Mouse (Mus musculus) MEL (cell line): ENCODE measurements around the gene C8b. TPM values are rescaled to one million over a fixed set of nuclear protein-coding genes. Genes with fewer than 3 reads are reported as not detected.

ENCODE experiments used
- DNase-seq: peaks from one replicate; pipeline ENCODE4 v3.0.0; 2011; ENCODE audit warnings: low read depth, low spot score
- H3K27ac ChIP-seq: 2 replicates; pipeline ENCODE4 v1.5.1; 2012; ENCODE audit warnings: low read depth, mild to moderate bottlenecking, control low read depth, low read length, moderate library complexity; ENCODE audit not compliant: control insufficient read depth
- H3K27me3 ChIP-seq, 2 experiments: fragments of 150-350 bp in 1 of 2; sonication (generic) in 1 of 2; 2 replicates each; pipeline ENCODE4 v1.6.1; 2012; ENCODE audit warnings: low read length in 2 of 2, mild to moderate bottlenecking in 2 of 2, improper control_type of control experiment in 1 of 2, moderate library complexity in 1 of 2; ENCODE audit not compliant: insufficient read depth in 2 of 2, control insufficient read depth in 1 of 2
- H3K36me3 ChIP-seq, 2 experiments: 2 replicates each; pipeline ENCODE4 v1.6.1; 2012 to 2014; ENCODE audit warnings: low read length in 2 of 2, improper control_type of control experiment in 1 of 2, inconsistent platforms in 1 of 2, mild to moderate bottlenecking in 1 of 2; ENCODE audit not compliant: insufficient read depth in 2 of 2, control insufficient read depth in 1 of 2
- H3K4me1 ChIP-seq, 2 experiments: fragments of 150-350 bp in 1 of 2; sonication (generic) in 1 of 2; 2 replicates each; pipeline ENCODE4 v1.6.1; 2012; ENCODE audit warnings: low read length in 2 of 2, improper control_type of control experiment in 1 of 2, mild to moderate bottlenecking in 1 of 2; ENCODE audit not compliant: insufficient read depth in 2 of 2, control insufficient read depth in 1 of 2
- H3K4me3 ChIP-seq, 2 experiments: fragments of 150-350 bp in 1 of 2; sonication (generic) in 1 of 2; 2 replicates each; pipeline ENCODE4 v1.5.1; 2012; ENCODE audit warnings: low read depth in 2 of 2, low read length in 2 of 2, mild to moderate bottlenecking in 2 of 2, moderate library complexity in 2 of 2, control low read depth in 1 of 2, improper control_type of control experiment in 1 of 2; ENCODE audit not compliant: control insufficient read depth in 1 of 2, insufficient read depth in 1 of 2
- H3K79me2 ChIP-seq: 2 replicates; pipeline ENCODE4 v1.6.1; 2012; ENCODE audit warnings: mild to moderate bottlenecking, low read length, moderate library complexity; ENCODE audit not compliant: control insufficient read depth, poor library complexity, insufficient read depth
- H3K9ac ChIP-seq: 2 replicates; pipeline ENCODE4 v1.6.1; 2012; ENCODE audit warnings: low read depth, mild to moderate bottlenecking, control low read depth, low read length, moderate library complexity; ENCODE audit not compliant: control insufficient read depth, poor library complexity, severe bottlenecking
- H3K9me3 ChIP-seq: fragments of 150-350 bp; sonication (generic); replicated peaks from 2 replicates; pipeline ENCODE4 v1.6.1; 2012; ENCODE audit warnings: mild to moderate bottlenecking, low read length, improper control_type of control experiment, moderate library complexity; ENCODE audit not compliant: insufficient read depth
- E2F4 ChIP-seq: IDR thresholded peaks from 2 replicates; pipeline ENCODE4 v1.6.1; 2011; ENCODE audit warnings: low read depth, low read length, improper control_type of control experiment, borderline replicate concordance
- EP300 ChIP-seq, 2 experiments: IDR thresholded peaks; 2 replicates each; pipeline ENCODE4 v1.6.1; 2011; ENCODE audit warnings: improper control_type of control experiment in 2 of 2, low read length in 2 of 2, low read depth in 1 of 2, mild to moderate bottlenecking in 1 of 2
- ETS1 ChIP-seq: IDR thresholded peaks from 2 replicates; pipeline ENCODE4 v1.6.1; 2012; ENCODE audit warnings: low read depth, mild to moderate bottlenecking, inconsistent platforms, low read length, improper control_type of control experiment, moderate library complexity
- GABPA ChIP-seq: IDR thresholded peaks from 2 replicates; pipeline ENCODE4 v1.6.1; 2012; ENCODE audit warnings: low read depth, mild to moderate bottlenecking, inconsistent platforms, low read length, improper control_type of control experiment, moderate library complexity
- GATA1 ChIP-seq: IDR thresholded peaks from 2 replicates; pipeline ENCODE4 v1.6.1; 2011; ENCODE audit warnings: low read depth, low read length, improper control_type of control experiment
- HCFC1 ChIP-seq: IDR thresholded peaks from 2 replicates; pipeline ENCODE4 v1.6.1; 2012; ENCODE audit warnings: low read depth, mild to moderate bottlenecking, inconsistent platforms, low read length, improper control_type of control experiment, moderate library complexity
- KAT2A ChIP-seq: conservative IDR thresholded peaks from 2 replicates; pipeline ENCODE4 v1.6.1; 2012; ENCODE audit warnings: low read depth, low read length, improper control_type of control experiment, inconsistent platforms
- MAFK ChIP-seq: IDR thresholded peaks from 2 replicates; pipeline ENCODE4 v1.6.1; 2011; ENCODE audit warnings: low read depth, mild to moderate bottlenecking, low read length, improper control_type of control experiment, borderline replicate concordance
- MAZ ChIP-seq: IDR thresholded peaks from 2 replicates; pipeline ENCODE4 v1.6.1; 2012; ENCODE audit warnings: low read depth, mild to moderate bottlenecking, inconsistent platforms, low read length, improper control_type of control experiment
- MEF2A ChIP-seq: IDR thresholded peaks from 2 replicates; pipeline ENCODE4 v1.6.1; 2014; ENCODE audit warnings: low read depth, mild to moderate bottlenecking, inconsistent platforms, low read length, improper control_type of control experiment; ENCODE audit not compliant: poor library complexity, insufficient replicate concordance, severe bottlenecking; ENCODE audit errors: extremely low read depth
- MXI1 ChIP-seq: IDR thresholded peaks from 2 replicates; pipeline ENCODE4 v1.6.1; 2011; ENCODE audit warnings: mild to moderate bottlenecking, low read depth, low read length, improper control_type of control experiment
- POLR2A ChIP-seq, 2 experiments: IDR thresholded peaks; 2 replicates each; pipeline ENCODE4 v1.6.1; 2011 to 2012; ENCODE audit warnings: low read length in 2 of 2, mild to moderate bottlenecking in 2 of 2, control low read depth in 1 of 2, improper control_type of control experiment in 1 of 2, low read depth in 1 of 2, moderate library complexity in 1 of 2; ENCODE audit not compliant: control insufficient read depth in 1 of 2, insufficient read depth in 1 of 2, poor library complexity in 1 of 2
- POLR2AphosphoS2 ChIP-seq: IDR thresholded peaks from 2 replicates; pipeline ENCODE4 v1.6.1; 2011; ENCODE audit warnings: low read length, improper control_type of control experiment
- RAD21 ChIP-seq: IDR thresholded peaks from 2 replicates; pipeline ENCODE4 v1.6.1; 2011; ENCODE audit warnings: mild to moderate bottlenecking, low read depth, low read length, improper control_type of control experiment
- RCOR1 ChIP-seq: IDR thresholded peaks from 2 replicates; pipeline ENCODE4 v1.6.1; 2012; ENCODE audit warnings: low read depth, mild to moderate bottlenecking, inconsistent platforms, low read length, improper control_type of control experiment
- SIN3A ChIP-seq: IDR thresholded peaks from 2 replicates; pipeline ENCODE4 v1.6.1; 2012; ENCODE audit warnings: low read length, improper control_type of control experiment, inconsistent platforms
- TAL1 ChIP-seq: IDR thresholded peaks from 2 replicates; pipeline ENCODE4 v1.6.1; 2012; ENCODE audit warnings: mild to moderate bottlenecking, inconsistent platforms, low read length, moderate library complexity, mixed read lengths
- TCF12 ChIP-seq: IDR thresholded peaks from 2 replicates; pipeline ENCODE4 v1.6.1; 2014; ENCODE audit warnings: low read depth, mild to moderate bottlenecking, inconsistent platforms, low read length, improper control_type of control experiment, moderate library complexity
- USF1 ChIP-seq: IDR thresholded peaks from 2 replicates; pipeline ENCODE4 v1.6.1; 2014; ENCODE audit warnings: low read depth, mild to moderate bottlenecking, inconsistent platforms, low read length, improper control_type of control experiment, moderate library complexity
- USF2 ChIP-seq, 2 experiments: IDR thresholded peaks; 2 replicates each; pipeline ENCODE4 v1.6.1; 2011 to 2012; ENCODE audit warnings: improper control_type of control experiment in 2 of 2, low read length in 2 of 2, borderline replicate concordance in 1 of 2, inconsistent platforms in 1 of 2, low read depth in 1 of 2, mild to moderate bottlenecking in 1 of 2; ENCODE audit not compliant: insufficient read depth in 1 of 2
- ZMIZ1 ChIP-seq: IDR thresholded peaks from 2 replicates; pipeline ENCODE4 v1.6.1; 2012; ENCODE audit warnings: low read depth, mild to moderate bottlenecking, inconsistent platforms, low read length, improper control_type of control experiment, moderate library complexity
- ZNF384 ChIP-seq: IDR thresholded peaks from 2 replicates; pipeline ENCODE4 v1.6.1; 2012; ENCODE audit warnings: low read depth, mild to moderate bottlenecking, inconsistent platforms, low read length, improper control_type of control experiment
- polyA plus RNA-seq, 2 experiments: library from polyadenylated mRNA; stranded (reverse) in 1 of 2; unstranded in 1 of 2; fragments of >175 nt in 1 of 2; fragments of >200 nt in 1 of 2; gene quantifications; 2 replicates each; pipeline versions ENCODE4 v1.2.1 to v1.2.4; 2012; ENCODE audit warnings: low replicate concordance in 2 of 2, low read depth in 1 of 2; ENCODE audit not compliant: insufficient read length in 2 of 2, insufficient read depth in 1 of 2, missing spikeins in 1 of 2
- total RNA-seq: library from RNA; depleted of rRNA; stranded (reverse); fragments of 300-350 nt; gene quantifications from 2 replicates; pipeline ENCODE4 v1.2.3, GENCODE M21; 2012

C8b gene
- total and polyA plus RNA-seq, 3 experiments = not detected

DNA sequence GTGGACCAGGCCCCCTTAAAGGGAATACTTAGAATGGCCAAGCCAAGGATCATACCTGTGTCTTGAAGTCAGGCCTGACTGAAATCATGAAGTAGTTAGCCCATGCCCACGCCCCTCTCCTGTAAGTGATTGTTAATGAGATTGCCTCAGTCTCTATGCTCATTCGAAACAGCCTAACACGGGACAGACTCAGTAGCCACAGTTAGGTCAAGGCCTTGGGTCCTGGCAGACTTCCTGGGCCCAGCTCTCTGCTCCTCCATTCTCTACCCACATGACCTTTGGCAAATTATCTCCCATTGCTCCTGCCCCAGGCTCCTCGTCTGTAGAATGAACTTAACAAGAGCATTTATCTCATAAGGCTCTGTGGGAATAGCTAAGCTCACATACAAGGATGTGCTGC is 52.9 kb downstream of the C8b start:
- H3K9me3 ChIP-seq = no peaks in the 10 kb centered on the region
- H3K4me3 ChIP-seq = no peak overlapping the region
- no peaks in the 10 kb centered on the region for H3K36me3 ChIP-seq
- TF ChIP-seq USF2 (IDR thresholded peaks at IDR 0.05; ENCODE audit: borderline replicate concordance in 1 of 2, insufficient read depth in 1 of 2, low read depth in 1 of 2, low read length in 2 of 2) = no peak
- TF ChIP-seq MEF2A = no peak
- TF ChIP-seq USF1 = no peak
- no peak for TF ChIP-seq RCOR1
- TF ChIP-seq POLR2A (IDR thresholded peaks at IDR 0.05; ENCODE audit: control insufficient read depth in 1 of 2, insufficient read depth in 1 of 2, low read depth in 1 of 2, low read length in 2 of 2, poor library complexity in 1 of 2) = no peak
- TF ChIP-seq HCFC1 = no peak
- no peak for TF ChIP-seq ZMIZ1
- no peak for TF ChIP-seq TAL1
- no peak for TF ChIP-seq GATA1
- TF ChIP-seq MXI1 = no peak
- no peak for TF ChIP-seq GABPA
- no peak for TF ChIP-seq ZNF384
- no peak for TF ChIP-seq KAT2A
- TF ChIP-seq ETS1 = no peak
- TF ChIP-seq MAZ = no peak
- no peak for TF ChIP-seq RAD21
- no peak for TF ChIP-seq MAFK
- TF ChIP-seq TCF12 = no peak
- TF ChIP-seq, all 39 proteins: peak for 0
- no peaks in the 10 kb centered on the region for H3K79me2 ChIP-seq
- DNase-seq = no peak
- H3K27ac ChIP-seq = no peak overlapping the region
- no peak overlapping the region for H3K9ac ChIP-seq
- H3K27me3 ChIP-seq = no peaks in the 10 kb centered on the region
- no peaks in the 10 kb centered on the region for H3K4me1 ChIP-seq

DNA sequence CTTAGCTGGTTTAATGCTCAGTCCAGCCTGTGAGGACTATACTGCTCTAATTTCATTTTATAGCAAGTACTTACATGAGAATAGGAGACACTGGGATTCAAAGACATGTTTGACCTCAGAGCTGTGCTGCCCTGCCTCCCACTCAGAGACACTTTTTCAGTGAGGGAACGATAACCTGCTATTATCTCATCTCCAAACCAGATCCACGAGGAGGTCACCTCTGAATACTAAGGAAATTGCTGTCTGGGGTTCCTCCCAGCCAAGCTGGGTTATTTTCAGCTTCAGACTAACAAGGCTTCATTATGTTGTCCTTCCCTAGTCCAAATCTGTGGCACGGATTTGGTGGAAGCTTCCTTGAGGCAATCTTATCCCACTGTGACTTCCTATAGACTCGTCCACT is 53.8 kb downstream of the C8b start:
- Histone ChIP-seq H3K9me3 (no peaks in the 10 kb centered on the region), H3K4me3 (no peak overlapping the region), H3K36me3 (no peaks in the 10 kb centered on the region), H3K4me1 (no peaks in the 10 kb centered on the region), H3K79me2 (no peaks in the 10 kb centered on the region), H3K27me3 (no peaks in the 10 kb centered on the region), H3K27ac (no peak overlapping the region), H3K9ac (no peak overlapping the region)
- TF ChIP-seq E2F4 = no peak
- TF ChIP-seq GABPA = no peak
- TF ChIP-seq POLR2AphosphoS2 = no peak
- no peak for TF ChIP-seq TCF12
- TF ChIP-seq SIN3A = no peak
- no peak for TF ChIP-seq MXI1
- no peak for TF ChIP-seq EP300 (IDR thresholded peaks at IDR 0.05; ENCODE audit: low read depth in 1 of 2, low read length in 2 of 2)
- TF ChIP-seq MEF2A = no peak
- DNase-seq = no peak
